In the genomic region with DNA sequence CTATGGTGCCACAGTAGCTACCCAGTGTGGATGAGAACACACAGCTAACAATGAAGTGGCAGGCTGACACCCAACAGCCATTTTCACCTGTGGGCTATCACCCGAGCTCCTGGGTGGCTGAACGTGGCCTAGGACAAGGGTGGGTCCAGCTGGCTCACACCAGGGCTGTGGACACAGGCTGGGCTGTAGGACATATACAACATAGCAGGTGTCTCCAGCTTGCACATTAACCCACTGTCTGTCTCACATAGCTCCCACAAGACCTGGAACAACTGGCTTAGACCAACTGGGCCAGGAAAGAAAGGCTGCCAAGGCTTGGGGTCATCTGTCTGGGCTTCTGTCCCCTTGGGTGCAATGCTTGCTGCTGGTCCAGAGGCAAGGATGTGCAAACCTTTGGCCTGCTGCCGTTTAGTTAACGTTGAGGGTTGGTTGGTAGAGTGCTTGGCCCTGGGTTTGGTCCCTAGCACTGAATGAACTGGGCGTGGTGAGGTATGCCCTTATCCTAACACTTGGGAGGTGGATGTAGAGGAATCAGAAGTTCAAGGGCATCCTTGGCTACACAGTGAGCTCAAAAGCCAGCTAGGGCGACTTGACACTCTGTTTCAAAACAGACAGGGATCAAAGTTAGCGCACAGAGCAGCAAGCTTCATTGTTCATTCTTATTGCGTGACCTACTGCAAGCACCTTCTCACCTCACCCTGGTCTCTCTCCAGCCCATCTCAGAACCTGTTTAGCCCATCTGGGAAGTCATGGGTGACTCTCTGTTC, we compare ENCODE assay signal across 9 mouse cellular contexts. TPM values are rescaled to one million over a fixed set of nuclear protein-coding genes. Genes with fewer than 3 reads are reported as not detected.
DNase-seq lines count a peak whose midpoint lies in the region; ATAC-seq lines count a peak whose summit lies in the region.
"Had no signal": no experiment of that assay in that cellular context is flagged by ENCODE, and none has a peak within 500 bp of the region (broad histone marks: within the 10 kb centered on the region; RNA-seq: fewer than 3 reads in every experiment).

No protein-coding gene starts in this region.

- H3K4me1 ChIP-seq in heart, embryonic 12.5 days (replicated peaks): peaks cover 56% of the 10 kb centered on the region
- H3K4me1 ChIP-seq in midbrain, embryonic 10.5 days: peaks cover 57% of the 10 kb centered on the region
- peaks cover 22% of the 10 kb centered on the region for H3K4me1 ChIP-seq in midbrain, embryonic 16.5 days (ENCODE audit: control insufficient read depth, insufficient read depth, low read length)
- H3K4me1 ChIP-seq in heart, embryonic 16.5 days (ENCODE audit: control insufficient read depth, insufficient read depth, low read length): peaks cover 43% of the 10 kb centered on the region

- intact Hi-C loops in heart, postnatal 36 days (cut with DNase I): no loop called here

- H3K27ac ChIP-seq in heart, embryonic 12.5 days (ENCODE audit: poor library complexity, severe bottlenecking): peak overlapping the region; percentile 97
- peak overlapping the region; percentile 82; the same call in 1 of the 2 replicates for H3K27ac ChIP-seq in midbrain, embryonic 10.5 days (replicated peaks)
- H3K27ac ChIP-seq in midbrain, embryonic 16.5 days (ENCODE audit: low read length): no peak overlapping the region
- H3K27ac ChIP-seq in heart, embryonic 16.5 days (ENCODE audit: low read length): peak overlapping the region; percentile 98
- H3K27ac ChIP-seq: liver, embryonic 13.5 days had no signal

- H3K4me3 ChIP-seq in heart, embryonic 12.5 days: no peak overlapping the region
- no peak overlapping the region for H3K4me3 ChIP-seq in midbrain, embryonic 10.5 days
- no peak overlapping the region for H3K4me3 ChIP-seq in midbrain, embryonic 16.5 days (ENCODE audit: low read depth, low read length)
- H3K4me3 ChIP-seq in heart, embryonic 16.5 days (ENCODE audit: low read length): no peak overlapping the region

- H3K9me3 ChIP-seq in heart, embryonic 12.5 days (replicated peaks): no peaks in the 10 kb centered on the region
- H3K9me3 ChIP-seq in midbrain, embryonic 10.5 days (replicated peaks): no peaks in the 10 kb centered on the region
- H3K9me3 ChIP-seq in midbrain, embryonic 16.5 days (replicated peaks; ENCODE audit: control insufficient read depth, low read length, poor library complexity, severe bottlenecking): no peaks in the 10 kb centered on the region
- H3K9me3 ChIP-seq in heart, embryonic 16.5 days (replicated peaks; ENCODE audit: control insufficient read depth, low read length): no peaks in the 10 kb centered on the region
- H3K9me3 ChIP-seq: forebrain, embryonic 13.5 days; liver, embryonic 13.5 days had no signal

- no peak overlapping the region for H3K9ac ChIP-seq in heart, embryonic 12.5 days
- no peak overlapping the region for H3K9ac ChIP-seq in midbrain, embryonic 16.5 days (ENCODE audit: low read depth, low read length)
- H3K9ac ChIP-seq in heart, embryonic 16.5 days (ENCODE audit: low read length): no peak overlapping the region

- H3K27me3 ChIP-seq in heart, embryonic 12.5 days (replicated peaks): no peaks in the 10 kb centered on the region
- peaks cover 31% of the 10 kb centered on the region for H3K27me3 ChIP-seq in midbrain, embryonic 10.5 days (ENCODE audit: low read depth, poor library complexity, severe bottlenecking)
- H3K27me3 ChIP-seq in midbrain, embryonic 16.5 days (ENCODE audit: control insufficient read depth, insufficient read depth, low read depth, low read length): no peaks in the 10 kb centered on the region
- no peaks in the 10 kb centered on the region for H3K27me3 ChIP-seq in heart, embryonic 16.5 days (ENCODE audit: control insufficient read depth, insufficient read depth, low read length)
- H3K27me3 ChIP-seq: forebrain, embryonic 13.5 days had no signal

- WGBS in heart, embryonic 12.5 days: 83% methylated on average over 8 of the region's 8 CpGs
- WGBS in midbrain, embryonic 10.5 days: 91% methylated on average over 8 of the region's 8 CpGs
- 89% methylated on average over 8 of the region's 8 CpGs for WGBS in midbrain, embryonic 16.5 days
- WGBS in heart, embryonic 16.5 days: 81% methylated on average over 8 of the region's 8 CpGs

- DNase-seq in heart, postnatal 36 days: no peak
- DNase-seq in midbrain, embryonic 10.5 days (ENCODE audit: low spot score): no peak
- no peak for DNase-seq in spleen, postnatal 36 days (ENCODE audit: low spot score in 2 of 2)
- DNase-seq: liver, embryonic 13.5 days had no signal

- ATAC-seq in heart, embryonic 12.5 days (ENCODE audit: insufficient number of reproducible peaks, low FRiP score): no peak
- ATAC-seq in midbrain, embryonic 16.5 days: no peak
- no peak for ATAC-seq in heart, embryonic 16.5 days (replicated peaks; ENCODE audit: extremely low read depth, insufficient read depth, low FRiP score)
- no peak for ATAC-seq in megakaryocyte progenitor cell, adult 5-6 weeks (replicated peaks; ENCODE audit: poor library complexity)
- ATAC-seq: forebrain, embryonic 13.5 days had no signal

- no peaks in the 10 kb centered on the region for H3K36me3 ChIP-seq in heart, embryonic 12.5 days
- H3K36me3 ChIP-seq in midbrain, embryonic 10.5 days: no peaks in the 10 kb centered on the region
- H3K36me3 ChIP-seq in midbrain, embryonic 16.5 days (ENCODE audit: control insufficient read depth, insufficient read depth, low read length): no peaks in the 10 kb centered on the region
- no peaks in the 10 kb centered on the region for H3K36me3 ChIP-seq in heart, embryonic 16.5 days (ENCODE audit: control insufficient read depth, insufficient read depth)
- H3K36me3 ChIP-seq: liver, embryonic 13.5 days had no signal

- H3K4me2 ChIP-seq in heart, embryonic 12.5 days: peak overlapping the region; percentile 71
- H3K4me2 ChIP-seq in midbrain, embryonic 16.5 days (ENCODE audit: low read length): no peak overlapping the region
- no peak overlapping the region; the same call in 1 of the 2 replicates for H3K4me2 ChIP-seq in heart, embryonic 16.5 days (ENCODE audit: low read depth, low read length)

RNA-seq across cellular contexts. Expression of gene Dnajb12, which starts 36.0 kb away (rescaled TPM):
- polyA plus RNA-seq in heart, embryonic 12.5 days (2016; fragmentation: Nextera tagmentation; extraction: Ambion mirVana): 31.4 and 32.8 TPM in 2 replicates
- total RNA-seq in heart, postnatal 36 days (2021): 10 to 100 TPM; 39.8 to 43.5 TPM
- 27.3 and 27.6 TPM in 2 replicates for polyA plus RNA-seq in midbrain, embryonic 10.5 days (2016; fragmentation: Nextera tagmentation; extraction: Ambion mirVana)
- polyA plus RNA-seq in midbrain, embryonic 16.5 days (2015; fragmentation: Nextera tagmentation; extraction: Ambion mirVana): 18.5 and 19.1 TPM in 2 replicates
- polyA plus RNA-seq in heart, embryonic 16.5 days (2015; fragmentation: Nextera tagmentation; extraction: Ambion mirVana): 22.1 and 26.3 TPM in 2 replicates
- 21.1 and 23.3 TPM in 2 replicates for total RNA-seq in megakaryocyte progenitor cell, adult 5-6 weeks (2015)
- 19.3 and 20.2 TPM in 2 replicates for total RNA-seq in megakaryocyte progenitor cell, adult 5-6 weeks (2017)

RNA-seq across cellular contexts. Expression of gene Ddit4, which starts 36.3 kb away (rescaled TPM):
- 23.9 and 25.7 TPM in 2 replicates for polyA plus RNA-seq in heart, embryonic 12.5 days (2016; fragmentation: Nextera tagmentation; extraction: Ambion mirVana)
- total RNA-seq in heart, postnatal 36 days (2021): 10 to 100 TPM; 37.1 to 64.2 TPM
- polyA plus RNA-seq in midbrain, embryonic 10.5 days (2016; fragmentation: Nextera tagmentation; extraction: Ambion mirVana): 31.8 and 31.9 TPM in 2 replicates
- 52.7 and 66.3 TPM in 2 replicates for polyA plus RNA-seq in midbrain, embryonic 16.5 days (2015; fragmentation: Nextera tagmentation; extraction: Ambion mirVana)
- polyA plus RNA-seq in heart, embryonic 16.5 days (2015; fragmentation: Nextera tagmentation; extraction: Ambion mirVana): 29.0 and 31.9 TPM in 2 replicates
- total RNA-seq in megakaryocyte progenitor cell, adult 5-6 weeks (2015): 0.37 and 2.4 TPM in 2 replicates
- 0.41 and 0.42 TPM in 2 replicates for total RNA-seq in megakaryocyte progenitor cell, adult 5-6 weeks (2017)
